Mouse (Mus musculus) adrenal gland, postnatal 10 days (tissue): ENCODE measurements at regions not wholly inside any gene's neighbourhood (a gene's known extent, or its start where the extent isn't known, plus 50 kb on each side); places are given as distances from the start of the nearest gene placed in this dataset.

Experiments used
- DNase-seq: peaks from one replicate; pipeline ENCODE4 v3.0.0; 2021; ENCODE audit warnings: mixed read lengths

- DNase-seq, result no peak
Observed at GRCm38 (mm10) chr14:58816540-58816876, 326.2 kb downstream of the 1700129C05Rik start.

- DNase-seq, result no peak
Observed at GRCm38 (mm10) chr14:58815616-58816539, 326.8 kb downstream of the 1700129C05Rik start.

GRCm38 (mm10) chr14:58812585-58812984 lies 330.1 kb downstream of the 1700129C05Rik start:
- DNase-seq, result no peak

GRCm38 (mm10) chr14:58801402-58801861 lies 341.3 kb downstream of the 1700129C05Rik start:
- DNase-seq, result no peak

- no peak for DNase-seq
Observed at GRCm38 (mm10) chr14:58788190-58788945, 354.3 kb downstream of the 1700129C05Rik start.

- no peak for DNase-seq
Observed at GRCm38 (mm10) chr14:58787618-58788017, 355.1 kb downstream of the 1700129C05Rik start.

GRCm38 (mm10) chr14:58786791-58787491 lies 355.8 kb downstream of the 1700129C05Rik start:
- DNase-seq, result no peak

- no peak for DNase-seq
Observed at GRCm38 (mm10) chr14:58783201-58783600, 359.5 kb downstream of the 1700129C05Rik start.

GRCm38 (mm10) chr14:58780306-58780705 lies 362.4 kb downstream of the 1700129C05Rik start:
- DNase-seq, result no peak

- no peak for DNase-seq
Observed at GRCm38 (mm10) chr14:58778675-58779074, 364.0 kb downstream of the 1700129C05Rik start.

- DNase-seq, result no peak
Observed at GRCm38 (mm10) chr14:58761291-58761690, 381.4 kb downstream of the 1700129C05Rik start.

GRCm38 (mm10) chr14:58759759-58760158 lies 382.9 kb downstream of the 1700129C05Rik start:
- DNase-seq, result no peak

GRCm38 (mm10) chr14:58753781-58754180 lies 388.9 kb downstream of the 1700129C05Rik start:
- no peak for DNase-seq

GRCm38 (mm10) chr14:58753136-58753535 lies 389.6 kb downstream of the 1700129C05Rik start:
- no peak for DNase-seq

- no peak for DNase-seq
Observed at GRCm38 (mm10) chr14:58726418-58726817, 416.3 kb downstream of the 1700129C05Rik start.

- no peak for DNase-seq
Observed at GRCm38 (mm10) chr14:58714856-58715255, 427.8 kb downstream of the 1700129C05Rik start.

GRCm38 (mm10) chr14:58709861-58710260 lies 432.8 kb downstream of the 1700129C05Rik start:
- peak; percentile 3 for DNase-seq

GRCm38 (mm10) chr14:58709281-58709680 lies 433.4 kb downstream of the 1700129C05Rik start:
- no peak for DNase-seq

GRCm38 (mm10) chr14:58701765-58702164 lies 440.9 kb downstream of the 1700129C05Rik start:
- peak; percentile 84 for DNase-seq

- DNase-seq, result no peak
Observed at GRCm38 (mm10) chr14:58691129-58691828, 451.4 kb downstream of the 1700129C05Rik start.

- DNase-seq, result no peak
Observed at GRCm38 (mm10) chr14:58687814-58688213, 454.9 kb downstream of the 1700129C05Rik start.

- DNase-seq, result no peak
Observed at GRCm38 (mm10) chr14:58678781-58679180, 463.9 kb downstream of the 1700129C05Rik start.
